Mouse (Mus musculus) liver, embryonic 16.5 days (tissue): ENCODE measurements around the gene Gm15517. TPM values are rescaled to one million over a fixed set of nuclear protein-coding genes. Genes with fewer than 3 reads are reported as not detected.
A peak's percentile ranks its signal among the peaks of the same experiment; 100 is the strongest.
"Not testable (repeated sequence)": the region's sequence is repeated elsewhere in the genome, so short reads cannot be mapped to it uniquely, and the experiment has no call there.

Source experiments
- ATAC-seq: fragments of 200-750 bp; cut with Nextera tagmentation; 2 replicates; pipeline ENCODE4 v1.8.0; 2017; ENCODE audit warnings: low read depth, mild to moderate bottlenecking, moderate number of reproducible peaks, moderate library complexity
- H3K27ac ChIP-seq: fragments of 300-500 bp; sonication (generic); 2 replicates; pipeline ENCODE4 v1.5.1; 2014; ENCODE audit warnings: mild to moderate bottlenecking, low read length
- H3K27me3 ChIP-seq: fragments of 300-500 bp; sonication (generic); 2 replicates; pipeline ENCODE4 v1.6.1; 2014; ENCODE audit warnings: low read depth, low read length, mixed read lengths; ENCODE audit not compliant: control insufficient read depth, insufficient read depth
- H3K36me3 ChIP-seq: fragments of 300-500 bp; sonication (generic); 2 replicates; pipeline ENCODE4 v1.6.1; 2014; ENCODE audit warnings: mild to moderate bottlenecking; ENCODE audit not compliant: control insufficient read depth, insufficient read depth
- H3K4me1 ChIP-seq: fragments of 300-500 bp; sonication (generic); 2 replicates; pipeline ENCODE4 v1.6.1; 2014; ENCODE audit warnings: low read depth, low read length, mixed read lengths; ENCODE audit not compliant: control insufficient read depth
- H3K4me2 ChIP-seq: fragments of 300-500 bp; sonication (generic); 2 replicates; pipeline ENCODE4 v1.6.1; 2014; ENCODE audit warnings: low read depth, low read length, mixed read lengths
- H3K4me3 ChIP-seq: fragments of 300-500 bp; sonication (generic); 2 replicates; pipeline ENCODE4 v1.5.1; 2014; ENCODE audit warnings: low read depth, mild to moderate bottlenecking, low read length
- H3K9ac ChIP-seq: fragments of 300-500 bp; sonication (generic); 2 replicates; pipeline ENCODE4 v1.6.1; 2014; ENCODE audit warnings: low read depth, low read length
- H3K9me3 ChIP-seq: fragments of 300-500 bp; sonication (generic); replicated peaks from 2 replicates; pipeline ENCODE4 v1.6.1; 2016; ENCODE audit warnings: low read length; ENCODE audit not compliant: control insufficient read depth
- WGBS: fragments of 180-500 bp; shearing (Covaris S2); extraction: QIAGEN DNeasy Blood & Tissue Kit; methylation state at CpG from one replicate; pipeline ENCODE4 v1.1.7; 2014; ENCODE audit not compliant: insufficient replicate concordance; 5-methylcytosine and 5-hydroxymethylcytosine counted together
- polyA plus RNA-seq: library from polyadenylated mRNA; unstranded; fragments of >200 nt; fragmentation: Nextera tagmentation; extraction: Ambion mirVana; gene quantifications from 2 replicates; pipeline ENCODE4 v1.2.1, GENCODE M21; 2015

Gm15517 gene
- polyA plus RNA-seq, 1 experiment from 2014 or later = not detected

DNA sequence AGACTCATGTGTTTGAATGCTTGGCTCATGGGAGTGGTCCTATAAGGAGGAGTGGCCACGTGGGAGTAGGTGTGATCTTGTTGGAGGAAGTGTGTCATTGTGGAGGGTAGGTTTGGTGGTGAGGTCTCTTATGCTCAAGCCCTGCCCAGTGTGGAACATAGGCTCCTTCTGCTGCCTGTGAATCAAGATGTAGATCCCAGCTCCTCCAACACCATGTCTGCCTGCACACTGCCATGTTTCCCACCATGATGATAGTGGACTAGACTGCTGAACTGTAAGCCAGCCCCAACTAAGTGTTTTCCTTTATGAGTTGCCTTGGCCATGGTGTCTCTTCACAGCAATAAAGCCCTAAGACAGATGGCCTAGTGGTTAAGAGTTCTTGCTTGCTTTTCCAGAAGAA is 17.2 kb upstream of the Gm15517 start:
- Histone ChIP-seq H3K4me2 (no peak overlapping the region), H3K9ac (no peak overlapping the region), H3K36me3 (peaks cover 2% of the 10 kb centered on the region; the same call in 1 of the 2 replicates), H3K4me3 (no peak overlapping the region), H3K27me3 (no peaks in the 10 kb centered on the region), H3K9me3 (no peaks in the 10 kb centered on the region), H3K4me1 (peaks cover 18% of the 10 kb centered on the region), H3K27ac (no peak overlapping the region)
- WGBS = 29% methylated on average over 1 of the region's 1 CpGs
- no peak for ATAC-seq

- peaks cover 12% of the 10 kb centered on the region for H3K36me3 ChIP-seq
- WGBS = under 1% methylated on average over 62 of the region's 62 CpGs
- peak; percentile 89 for ATAC-seq
- H3K4me3 ChIP-seq = peak within 1 kb of the TSS; percentile 94
- H3K4me1 ChIP-seq = peaks cover 18% of the 10 kb centered on the region
- H3K27me3 ChIP-seq = no peaks in the 10 kb centered on the region
- peak within 1 kb of the TSS; percentile 81 for H3K4me2 ChIP-seq
- H3K9me3 ChIP-seq = no peaks in the 10 kb centered on the region
- peak within 1 kb of the TSS; percentile 86 for H3K9ac ChIP-seq
- peak within 1 kb of the TSS; percentile 85 for H3K27ac ChIP-seq
Measured at GRCm38 (mm10) chr7:44246055-44246983, 14.9 kb upstream of the Gm15517 start, which contains the start of the genes 1700028J19Rik and 2410002F23Rik. Gene 1700028J19Rik, minus strand, starts transcription at chr7:44246695. Gene 2410002F23Rik, plus strand, starts transcription at chr7:44246722.

- Histone ChIP-seq H3K36me3 (peaks cover 12% of the 10 kb centered on the region), H3K9ac (peak overlapping the region; percentile 86), H3K4me2 (peak overlapping the region; percentile 81), H3K27ac (peak overlapping the region; percentile 59; the same call in 1 of the 2 replicates), H3K9me3 (no peaks in the 10 kb centered on the region), H3K4me1 (peaks cover 18% of the 10 kb centered on the region), H3K4me3 (peak overlapping the region; percentile 94), H3K27me3 (no peaks in the 10 kb centered on the region)
- WGBS = 0% methylated on average over 23 of the region's 23 CpGs
- ATAC-seq = peak; percentile 12; the same call in 1 of the 2 replicates
Measured at GRCm38 (mm10) chr7:44246984-44247470, 14.2 kb upstream of the Gm15517 start.

- H3K4me3 ChIP-seq = peak overlapping the region; percentile 94
- WGBS = 77% methylated on average over 2 of the region's 2 CpGs
- no peaks in the 10 kb centered on the region for H3K27me3 ChIP-seq
- no peak overlapping the region for H3K27ac ChIP-seq
- peak overlapping the region; percentile 81 for H3K4me2 ChIP-seq
- H3K4me1 ChIP-seq = peaks cover 18% of the 10 kb centered on the region
- peak overlapping the region; percentile 37; the same call in 1 of the 2 replicates for H3K9ac ChIP-seq
- H3K36me3 ChIP-seq = peaks cover 12% of the 10 kb centered on the region
- H3K9me3 ChIP-seq = no peaks in the 10 kb centered on the region
- no peak for ATAC-seq
Measured at GRCm38 (mm10) chr7:44247971-44248370, 13.3 kb upstream of the Gm15517 start.

GRCm38 (mm10) chr7:44249248-44249647 is 12.0 kb upstream of the Gm15517 start:
- Histone ChIP-seq H3K4me1 (peaks cover 18% of the 10 kb centered on the region), H3K27ac (no peak overlapping the region), H3K4me2 (no peak overlapping the region), H3K4me3 (no peak overlapping the region), H3K9ac (no peak overlapping the region), H3K36me3 (peaks cover 12% of the 10 kb centered on the region), H3K9me3 (no peaks in the 10 kb centered on the region), H3K27me3 (no peaks in the 10 kb centered on the region)
- no peak for ATAC-seq
- WGBS = 80% methylated on average over 4 of the region's 4 CpGs

DNA sequence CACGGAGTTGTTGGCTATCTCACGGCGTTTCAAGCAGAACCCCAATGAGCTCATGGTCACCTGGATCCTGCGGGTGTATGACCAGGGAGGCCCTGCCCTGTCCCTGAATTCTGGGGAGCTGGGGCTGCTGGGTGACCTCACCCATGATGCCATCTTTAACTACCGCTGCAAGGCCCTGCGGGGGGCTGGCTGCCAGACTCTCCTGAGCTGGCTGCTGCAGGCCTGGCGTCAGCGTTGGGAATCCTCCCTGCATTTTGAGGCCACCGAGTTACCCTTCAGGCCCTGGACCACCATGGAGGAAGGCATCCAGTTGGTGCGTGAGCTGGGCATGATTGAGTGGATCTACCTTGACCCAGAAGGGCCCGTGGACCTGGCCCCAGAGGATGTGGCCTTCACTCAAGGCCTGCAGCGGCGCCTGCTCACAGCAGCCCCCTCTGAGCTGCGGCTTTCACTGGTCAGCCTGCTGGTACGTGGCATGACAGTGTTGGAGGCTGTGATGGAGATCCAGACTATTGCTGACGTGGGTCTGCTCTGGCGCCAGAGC is 10.4 kb upstream of the Gm15517 start:
- not testable (repeated sequence) for ATAC-seq, H3K4me3 ChIP-seq, H3K4me2 ChIP-seq, H3K27me3 ChIP-seq, H3K9me3 ChIP-seq, H3K9ac ChIP-seq, H3K27ac ChIP-seq
- 80% methylated on average over 17 of the region's 17 CpGs for WGBS
- H3K4me1 ChIP-seq = peaks cover 12% of the 10 kb centered on the region; the same call in 1 of the 2 replicates
- H3K36me3 ChIP-seq = peaks cover 12% of the 10 kb centered on the region

- Histone ChIP-seq H3K9me3 (no peaks in the 10 kb centered on the region), H3K4me3 (no peak overlapping the region), H3K9ac (no peak overlapping the region), H3K27ac (no peak overlapping the region), H3K36me3 (peaks cover 12% of the 10 kb centered on the region), H3K27me3 (no peaks in the 10 kb centered on the region), H3K4me1 (peaks cover 2% of the 10 kb centered on the region; the same call in 1 of the 2 replicates), H3K4me2 (no peak overlapping the region)
- 65% methylated on average over 15 of the region's 15 CpGs for WGBS
- ATAC-seq = no peak
Measured at GRCm38 (mm10) chr7:44253023-44253616, 8.1 kb upstream of the Gm15517 start.

- no peak for ATAC-seq
- Histone ChIP-seq H3K9ac (no peak overlapping the region), H3K9me3 (no peaks in the 10 kb centered on the region), H3K27me3 (no peaks in the 10 kb centered on the region), H3K27ac (no peak overlapping the region), H3K4me2 (no peak overlapping the region), H3K4me1 (no peaks in the 10 kb centered on the region), H3K36me3 (peaks cover 5% of the 10 kb centered on the region), H3K4me3 (no peak overlapping the region)
- WGBS = 59% methylated on average over 6 of the region's 6 CpGs
Measured at GRCm38 (mm10) chr7:44254930-44255329, 6.3 kb upstream of the Gm15517 start.
